Mouse (Mus musculus) naive thymus-derived CD4-positive, alpha-beta T cell, adult 2 months (primary cell): ENCODE data around the gene Rnf123.

ENCODE experiments used
- DNase-seq: peaks from one replicate; pipeline ENCODE4 v3.0.0-alpha.2; 2011; ENCODE audit warnings: low read depth

Rnf123 gene

DNA sequence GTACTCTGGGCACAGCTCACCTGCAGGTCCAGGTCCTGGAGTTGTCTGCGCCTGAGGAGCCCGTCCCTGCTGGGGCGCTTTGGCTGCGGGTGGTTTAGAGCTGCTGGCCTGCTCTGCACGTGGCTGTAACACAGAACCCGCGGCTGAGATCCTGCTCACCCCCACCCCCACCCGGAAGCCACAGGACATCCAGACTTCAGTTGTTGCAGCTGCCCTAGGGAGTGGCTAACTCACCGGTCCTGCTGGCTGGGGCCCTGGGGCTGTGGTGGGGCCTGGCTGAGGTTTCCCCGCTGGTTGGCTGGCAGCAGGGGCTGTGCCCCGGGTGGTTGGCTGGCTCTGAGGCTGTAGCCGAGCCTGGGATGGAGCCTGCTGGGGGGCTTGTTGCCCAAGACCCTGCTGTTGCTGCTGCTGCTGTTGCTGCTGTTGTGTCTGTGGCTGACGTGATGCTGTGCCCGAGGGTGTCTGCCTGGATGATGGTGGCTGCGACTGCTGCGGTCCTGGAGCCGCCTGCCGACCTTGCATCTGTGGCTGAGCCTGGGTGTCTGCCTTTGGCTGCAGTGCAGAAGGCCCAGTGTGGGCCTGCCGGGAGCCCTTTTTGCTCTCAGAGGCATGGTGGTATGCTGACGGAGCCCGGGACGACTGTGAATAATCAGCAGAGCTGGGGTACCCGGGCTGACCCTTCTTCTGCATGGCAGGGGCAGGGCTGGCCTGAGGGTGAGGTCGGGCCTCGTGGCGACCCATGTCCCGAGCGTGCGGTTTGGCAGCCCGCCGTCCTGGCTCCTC lies 21.8 kb upstream of the Rnf123 start:
- peak; percentile 37 for DNase-seq

DNA sequence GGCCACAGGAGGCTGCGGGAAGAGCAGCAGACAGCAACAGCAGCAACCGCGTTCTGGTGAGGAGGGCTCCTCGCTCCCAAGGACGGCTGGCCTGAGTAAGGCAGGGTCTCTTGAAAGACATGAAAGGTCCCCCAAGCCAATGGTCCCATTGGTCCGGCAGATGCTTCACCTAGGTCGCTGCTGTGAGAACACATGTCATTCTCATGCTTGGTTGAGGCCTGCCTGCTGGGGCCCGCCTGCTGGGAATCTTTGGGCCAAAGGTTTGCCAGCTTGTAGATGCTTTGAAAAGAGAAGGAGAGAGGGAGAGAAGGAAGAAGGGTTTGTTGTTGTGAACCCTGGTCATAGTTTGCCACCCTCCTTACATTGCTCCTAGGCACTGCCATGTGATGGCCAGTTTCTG lies 16.5 kb upstream of the Rnf123 start:
- DNase-seq: no peak

DNA sequence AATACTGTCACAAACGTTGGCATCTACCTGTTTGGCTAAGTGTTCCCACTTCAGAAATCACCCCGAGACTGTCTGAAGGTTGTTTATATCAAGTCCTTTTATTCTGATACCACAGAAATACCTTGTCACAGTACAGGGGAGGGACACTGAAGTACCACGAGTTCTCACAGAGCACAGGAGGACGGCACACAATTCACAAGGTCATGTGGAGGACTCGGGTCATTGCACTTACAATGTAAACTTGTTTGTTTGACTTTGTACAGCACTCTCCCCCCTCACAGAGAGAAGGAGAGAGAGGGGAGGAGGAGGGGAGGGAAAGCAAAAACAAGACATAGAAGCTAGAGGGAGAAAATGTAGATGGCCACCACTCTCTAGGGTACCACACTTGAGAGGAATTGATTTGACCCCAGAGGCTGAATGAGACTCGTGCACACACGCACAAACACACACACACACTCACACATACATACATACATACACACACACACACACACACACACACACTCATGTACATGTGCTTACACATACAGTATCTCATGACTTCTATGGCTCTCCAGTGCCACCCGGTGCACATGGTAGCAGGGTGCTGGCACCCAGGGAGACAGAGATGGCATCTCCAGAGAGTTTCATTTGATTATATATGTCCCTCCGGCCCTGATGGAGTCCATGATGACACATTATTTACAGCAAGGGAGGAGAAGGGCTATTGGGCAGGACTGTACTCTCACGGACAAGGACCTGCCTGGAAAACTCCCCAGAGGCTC lies 13.0 kb upstream of the Rnf123 start:
- DNase-seq: no peak

DNA sequence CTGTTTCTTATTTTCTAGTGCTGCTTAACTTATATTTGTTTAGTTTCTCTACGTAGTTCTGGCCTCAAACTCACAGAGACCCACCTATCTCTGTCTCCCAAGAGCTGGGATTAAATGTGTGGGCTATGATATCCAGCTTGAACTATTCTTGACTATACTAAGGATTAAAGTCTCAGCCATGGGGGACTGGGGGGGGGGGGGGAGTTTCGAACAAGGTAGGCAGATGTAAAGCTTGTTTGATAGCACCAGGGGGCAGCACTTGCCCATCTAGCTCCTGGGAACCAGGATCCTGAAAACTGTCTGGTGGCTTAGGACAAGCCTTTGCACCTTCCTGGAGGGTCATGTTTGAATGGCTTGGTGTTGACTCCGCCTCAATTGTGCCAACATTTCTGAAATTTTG lies 12.4 kb upstream of the Rnf123 start:
- DNase-seq: peak; percentile 86

DNA sequence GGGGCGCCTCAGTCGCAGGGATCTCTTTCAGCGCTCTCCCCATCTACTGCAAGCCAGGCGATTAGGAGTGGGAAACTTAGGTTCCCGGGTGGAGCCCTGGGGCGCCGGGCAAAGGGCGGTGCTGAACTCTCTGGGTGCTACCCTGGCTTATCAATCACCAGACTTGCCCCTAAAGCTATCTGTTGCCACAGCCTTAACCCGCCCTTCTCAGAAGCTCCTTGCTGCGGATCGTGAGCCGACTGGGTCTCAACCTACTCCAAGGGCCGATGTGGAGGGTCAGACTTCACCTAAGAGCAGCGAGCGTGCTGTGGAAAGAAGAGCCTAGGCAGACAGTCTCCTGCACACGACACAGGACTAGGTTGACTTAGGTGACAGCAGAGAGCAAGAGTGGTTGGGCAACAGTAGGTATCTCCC lies 11.9 kb upstream of the Rnf123 start:
- DNase-seq: peak; percentile 54

DNA sequence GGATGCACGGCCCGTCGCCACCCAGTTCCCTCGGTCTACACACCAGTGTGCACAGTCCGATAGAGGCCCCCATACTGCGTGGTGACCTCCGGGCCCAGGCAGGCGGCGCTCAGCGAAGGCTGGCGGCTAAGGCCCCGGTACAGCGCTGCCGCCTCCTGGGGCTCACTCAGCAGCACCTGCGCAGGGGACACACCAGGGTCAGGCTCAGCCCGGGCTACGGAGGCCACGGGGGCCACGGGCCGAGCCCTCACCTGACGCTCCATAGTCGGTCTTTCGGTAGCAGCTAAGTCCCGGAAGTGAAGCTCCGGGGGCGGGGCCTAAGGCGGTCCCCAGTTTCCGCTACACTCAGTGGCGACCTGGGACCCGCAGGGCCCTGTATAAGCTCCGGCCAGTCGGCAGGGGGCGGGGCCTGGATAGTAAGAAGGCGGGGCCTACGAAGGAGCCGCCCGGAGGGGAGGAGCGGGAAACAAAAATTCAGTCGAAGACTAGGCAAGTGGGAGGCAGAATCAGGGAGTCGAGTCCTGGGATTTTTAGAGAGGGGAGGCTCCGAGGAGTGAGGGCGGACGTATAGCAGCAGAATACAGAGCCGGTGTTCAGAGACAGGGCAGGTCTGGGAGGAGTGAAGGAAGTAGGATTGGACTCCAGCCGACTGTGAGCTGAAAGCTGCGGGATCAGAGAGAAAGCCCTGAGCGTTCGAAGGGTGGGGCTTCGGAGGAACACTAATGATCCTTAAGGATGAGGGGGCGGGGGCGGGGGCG lies 11.2 kb upstream of the Rnf123 start, which contains the start of gene Apeh:
TSS of gene Apeh (minus strand) at position 423 of the 758 bp plus-strand sequence.
- peak; percentile 95 for DNase-seq

DNA sequence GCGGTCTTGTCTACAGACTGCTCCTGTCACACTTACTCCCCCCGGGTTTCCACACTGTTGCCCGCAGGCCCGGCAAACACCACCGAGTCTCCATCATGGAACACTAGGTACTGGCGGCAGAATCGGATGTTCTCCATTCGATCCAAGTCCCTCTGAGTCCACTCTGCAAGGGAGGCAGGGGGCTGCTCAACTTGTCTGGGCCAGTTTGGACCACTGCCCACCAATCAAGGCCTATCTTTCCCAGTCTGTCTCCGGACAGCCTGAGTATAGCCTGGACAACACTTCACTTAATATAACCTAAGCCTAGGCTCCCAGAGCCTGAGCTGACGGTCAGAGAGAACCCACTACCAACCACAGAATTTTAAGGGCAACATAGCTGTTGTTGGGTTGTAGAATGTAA lies 10.4 kb upstream of the Rnf123 start:
- DNase-seq: no peak

DNA sequence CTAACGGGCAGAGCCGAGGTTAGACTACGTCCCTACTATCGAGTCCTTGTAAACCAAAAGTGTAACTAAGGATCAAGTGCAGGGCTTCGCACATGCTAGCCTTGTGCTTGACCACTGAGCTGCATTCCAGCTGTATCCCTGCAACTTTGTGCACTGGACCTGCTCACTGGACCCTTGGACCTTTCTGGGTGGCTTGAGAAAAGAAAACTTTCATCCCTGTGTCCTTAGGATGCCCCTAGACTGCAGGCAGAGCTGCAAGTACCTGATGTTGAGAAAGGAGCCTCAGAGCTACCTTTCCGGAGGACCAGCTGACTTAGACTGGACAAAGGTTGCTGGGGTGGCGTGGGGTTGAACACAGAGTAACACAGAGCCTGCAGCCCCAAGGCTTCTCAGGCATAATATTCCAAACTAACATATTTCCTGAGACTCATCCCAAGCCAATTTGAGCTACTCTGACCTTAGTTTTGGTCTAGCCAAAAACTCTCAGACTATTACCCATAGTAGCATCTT lies 7.5 kb upstream of the Rnf123 start:
- no peak for DNase-seq

DNA sequence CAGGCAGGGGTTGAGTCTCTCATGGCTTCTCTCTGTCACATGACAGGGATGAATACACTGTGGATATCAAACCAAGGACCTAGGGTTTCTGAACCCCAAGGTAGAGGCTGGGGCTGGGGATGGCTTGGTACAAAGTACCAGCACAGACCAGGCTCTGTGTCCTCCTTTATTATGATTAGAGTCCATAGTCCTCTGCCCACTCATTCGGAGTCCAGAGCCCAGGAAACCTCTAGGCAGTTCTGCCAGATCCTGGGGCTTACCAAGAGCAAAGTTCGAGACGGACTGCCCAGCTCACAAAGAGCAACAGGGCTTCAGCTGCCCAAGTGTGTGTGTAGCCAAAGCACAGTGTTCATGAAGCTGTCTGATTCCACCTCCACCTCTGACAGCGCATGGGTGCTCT lies 2.1 kb upstream of the Rnf123 start:
- DNase-seq: no peak

DNA sequence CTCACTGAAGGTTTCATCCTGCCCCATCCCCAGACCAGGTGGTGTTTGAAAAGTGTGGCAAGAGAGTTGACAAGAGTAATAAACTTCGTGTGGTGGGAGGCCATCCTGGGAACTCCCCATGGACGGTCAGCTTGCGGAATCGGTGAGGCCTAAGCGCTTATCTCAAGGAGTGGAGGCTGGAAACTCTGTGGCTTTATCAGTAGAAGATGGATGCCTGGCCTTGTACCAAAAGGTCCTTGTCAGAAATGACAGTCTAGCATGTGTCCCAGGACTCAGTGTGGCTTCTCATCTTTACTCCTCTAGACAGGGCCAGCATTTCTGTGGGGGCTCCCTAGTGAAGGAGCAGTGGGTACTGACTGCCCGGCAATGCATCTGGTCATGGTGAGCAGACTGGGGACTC lies 415 bp upstream of the Rnf123 start:
- DNase-seq: no peak

DNA sequence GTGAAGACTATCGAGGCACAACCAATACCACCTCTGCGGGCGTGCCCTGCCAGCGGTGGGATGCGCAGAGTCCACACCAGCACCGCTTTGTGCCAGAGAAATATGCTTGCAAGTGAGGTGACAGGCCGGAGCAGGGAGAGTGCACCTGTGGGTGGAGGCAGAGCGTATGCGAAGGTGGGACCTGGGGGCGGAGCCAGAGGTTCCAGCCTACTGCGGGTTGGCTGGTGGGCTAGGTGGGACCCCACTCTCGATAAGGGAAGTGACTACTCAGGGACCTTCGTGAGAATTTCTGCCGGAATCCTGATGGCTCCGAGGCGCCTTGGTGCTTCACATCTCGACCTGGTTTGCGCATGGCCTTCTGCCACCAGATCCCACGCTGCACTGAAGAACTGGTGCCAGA lies 597 bp downstream of the Rnf123 start:
- DNase-seq: peak; percentile 26

DNA sequence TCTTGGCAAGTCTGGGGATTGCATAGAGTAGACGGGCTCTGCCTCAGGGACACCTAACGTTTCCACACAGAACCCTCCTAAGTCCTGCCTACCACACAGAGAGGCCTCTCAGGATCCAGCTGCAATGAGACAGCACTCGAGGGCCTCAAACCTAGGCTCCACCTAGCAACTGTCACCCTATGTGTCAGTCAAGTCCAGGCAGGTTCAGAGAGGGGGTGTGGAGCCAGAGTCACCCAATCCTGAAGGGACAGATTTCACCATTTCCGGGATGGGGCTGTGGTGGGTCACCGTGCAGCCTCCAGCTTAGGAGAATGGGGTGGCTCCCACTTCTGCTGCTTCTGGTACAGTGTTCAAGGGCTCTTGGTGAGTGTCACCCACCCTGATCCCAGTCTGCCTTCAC lies 3.0 kb downstream of the Rnf123 start, which contains the start of gene Mst1:
TSS of gene Mst1 (plus strand) at position 269 of the 400 bp plus-strand sequence.
- no peak for DNase-seq

DNA sequence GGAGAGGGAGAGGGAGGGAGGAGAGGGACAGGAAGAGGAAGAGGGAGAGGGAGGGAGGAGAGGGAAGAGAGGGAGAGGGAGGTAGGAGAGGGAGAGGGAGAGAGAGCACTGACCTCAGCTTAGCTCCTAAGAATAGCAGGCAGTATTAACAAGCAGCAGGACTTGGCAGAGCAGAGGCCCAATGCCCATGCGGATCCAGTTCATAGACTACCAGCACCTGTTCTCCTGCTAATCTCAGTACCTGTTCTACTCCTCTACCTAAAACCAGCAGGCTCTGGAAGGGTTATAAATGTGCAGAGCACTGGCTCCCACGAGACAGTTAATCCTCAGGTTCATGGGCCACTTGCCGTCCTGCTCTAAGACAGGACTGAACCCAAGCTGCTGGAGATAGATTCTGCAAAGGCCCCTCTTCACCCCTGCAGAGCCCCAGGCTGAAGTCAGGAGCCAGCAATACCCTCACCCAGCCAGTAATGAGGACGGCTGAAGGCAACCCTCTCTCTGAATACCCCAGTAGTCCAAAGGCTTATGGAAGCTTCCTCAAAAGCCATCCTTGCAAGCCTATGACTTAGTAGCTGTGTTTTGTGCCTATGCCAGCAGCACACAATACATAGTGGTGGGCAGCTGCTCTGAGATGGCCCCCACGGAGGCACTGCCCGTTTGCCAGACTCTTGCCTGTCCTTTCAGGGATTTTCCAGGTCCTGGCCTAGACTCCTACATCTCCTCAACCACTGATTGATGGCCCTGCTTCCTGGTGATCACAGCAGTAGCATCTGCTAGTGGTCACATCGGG lies 9.8 kb downstream of the Rnf123 start:
- no peak for DNase-seq

DNA sequence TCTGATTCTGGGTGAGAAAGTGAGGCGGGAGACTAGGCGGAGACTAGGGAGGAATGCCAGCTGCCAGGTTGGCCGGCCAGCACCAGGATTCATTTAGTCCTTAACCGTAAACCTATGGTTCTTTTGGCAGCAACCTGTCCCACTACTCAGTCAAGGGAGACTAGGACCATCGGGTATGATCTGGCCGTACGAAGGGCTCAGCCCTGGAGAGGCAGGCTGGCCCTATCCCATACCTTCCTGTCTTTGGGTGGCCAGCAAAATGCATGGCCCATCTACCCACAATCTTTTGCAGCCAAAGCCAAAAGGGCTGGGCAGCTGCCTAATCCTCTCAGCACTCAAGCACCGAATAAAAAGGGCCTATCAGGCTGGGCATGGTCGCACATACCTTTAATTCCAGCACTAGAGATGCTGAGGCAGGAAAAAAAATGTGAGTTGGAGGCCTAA lies 10.6 kb downstream of the Rnf123 start:
- no peak for DNase-seq

DNA sequence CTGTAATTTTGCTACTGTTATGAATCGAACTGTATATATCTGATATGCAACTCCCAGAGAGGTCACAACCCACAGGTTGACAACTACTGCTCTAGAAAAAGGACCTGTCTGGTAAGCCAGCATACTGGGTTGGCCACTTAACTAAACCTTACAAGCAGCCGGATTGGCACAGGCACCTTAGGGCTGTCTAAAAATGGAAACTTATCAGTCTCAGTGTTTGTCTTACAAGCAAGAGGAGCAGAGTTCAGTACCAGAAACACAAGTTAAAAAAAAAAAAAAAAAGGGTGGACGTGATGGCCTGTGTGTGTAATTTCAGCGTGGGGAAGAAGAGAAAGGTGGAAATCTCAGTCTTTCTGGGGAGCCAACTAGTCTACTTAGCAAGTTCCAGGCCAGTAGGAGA lies 11.3 kb downstream of the Rnf123 start:
- DNase-seq: no peak

DNA sequence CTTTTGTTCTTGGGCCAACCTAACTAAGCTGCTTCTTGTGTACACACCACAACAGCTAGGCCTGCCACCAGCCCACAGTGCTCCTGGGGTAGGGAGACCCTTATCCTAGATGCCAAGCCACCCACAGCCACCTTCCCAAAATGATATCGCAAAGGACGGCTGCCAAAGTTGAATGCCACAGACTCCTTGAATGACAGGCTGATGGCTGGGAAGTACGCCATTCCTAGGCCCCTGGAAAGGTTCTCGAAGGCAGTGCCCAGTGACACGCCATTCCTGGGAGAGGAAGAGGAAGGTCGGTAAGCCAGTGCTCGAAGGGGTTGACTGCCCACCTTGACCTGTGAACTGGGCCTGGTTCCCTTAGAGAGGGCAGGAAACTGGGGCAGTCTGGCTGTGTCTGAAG lies 13.6 kb downstream of the Rnf123 start:
- no peak for DNase-seq

DNA sequence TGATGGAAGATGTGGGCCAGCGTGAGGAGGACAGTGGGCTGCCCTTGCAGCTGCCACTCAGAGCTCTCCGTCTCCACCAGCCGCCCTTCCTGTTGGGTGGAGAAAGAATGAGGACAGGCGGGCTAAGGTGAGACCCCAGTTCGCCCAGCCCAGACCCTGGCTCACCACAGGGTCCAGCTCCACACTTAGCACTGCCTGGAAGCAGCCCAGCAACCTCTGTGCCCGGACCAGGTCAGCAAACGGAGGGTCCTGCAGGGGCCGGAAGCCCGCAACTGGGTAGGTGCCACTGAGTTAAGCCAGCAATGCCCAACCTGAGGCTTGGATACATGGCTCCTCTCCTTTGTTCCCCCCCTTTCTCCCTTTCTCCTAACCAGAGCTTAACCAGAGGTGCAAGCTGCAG lies 14.1 kb downstream of the Rnf123 start:
- DNase-seq: no peak

DNA sequence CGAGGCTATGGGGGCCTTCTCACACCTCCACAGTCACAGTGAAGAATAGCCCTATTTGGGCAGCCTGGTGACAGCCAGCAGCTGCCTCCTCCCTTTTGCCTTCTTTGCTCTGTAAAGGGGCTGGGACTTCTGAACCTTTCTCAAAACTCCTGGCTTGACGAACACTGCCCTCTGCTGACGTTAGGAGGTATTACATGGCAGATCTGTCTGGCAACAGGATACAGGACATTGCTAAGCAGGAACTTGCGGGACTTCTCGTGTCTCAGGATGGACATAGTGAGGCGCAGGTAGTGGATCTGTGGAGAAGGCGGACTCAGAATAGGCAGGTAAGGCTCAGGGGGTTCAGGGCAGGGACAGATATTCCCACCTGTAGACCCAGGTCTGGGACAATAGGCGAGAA lies 15.2 kb downstream of the Rnf123 start:
- peak; percentile 90 for DNase-seq

DNA sequence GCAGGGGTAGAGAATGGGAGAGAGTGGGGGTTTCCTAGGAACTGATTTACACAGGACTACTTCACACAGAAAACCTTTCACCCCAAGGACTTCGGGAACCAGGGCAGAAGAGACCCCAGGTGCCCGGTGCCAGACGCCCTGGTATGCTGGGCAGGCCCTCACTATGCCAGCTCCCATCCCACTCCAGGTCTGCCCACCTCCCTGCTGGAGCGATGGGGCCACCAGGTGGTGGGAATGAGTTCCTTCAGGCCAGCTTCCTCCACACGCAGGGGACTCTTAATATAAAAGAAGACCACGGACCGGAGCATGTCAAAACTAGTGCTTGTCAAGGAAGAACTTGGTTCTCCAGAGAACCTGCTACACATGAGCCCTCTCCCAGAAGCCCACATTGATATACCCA lies 15.9 kb downstream of the Rnf123 start:
- DNase-seq: no peak

DNA sequence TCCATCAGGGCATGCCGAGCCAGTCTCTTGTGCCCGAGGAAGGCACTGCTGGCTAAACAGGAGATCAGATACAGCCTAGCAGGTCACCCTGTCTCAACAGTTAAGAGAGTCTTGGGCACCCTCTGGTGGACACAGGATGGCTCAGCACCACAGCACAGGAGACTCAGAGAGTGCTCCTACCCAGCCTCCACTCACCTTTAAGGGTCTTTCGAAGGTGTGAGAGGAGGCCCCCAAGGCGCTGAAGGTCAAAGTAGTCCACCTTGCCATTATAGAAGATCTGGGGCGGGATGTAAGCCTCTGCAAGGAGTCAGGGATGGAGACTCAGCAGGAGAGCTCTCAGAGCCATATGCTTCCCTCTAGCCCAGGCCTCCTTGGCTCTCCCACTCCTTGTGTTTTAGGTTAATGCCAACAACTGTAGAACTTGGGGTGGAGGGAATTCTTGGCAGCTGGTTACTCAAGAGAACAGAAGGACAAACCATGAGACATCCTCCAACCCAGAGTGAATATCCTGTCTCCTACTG lies 17.6 kb downstream of the Rnf123 start:
- DNase-seq: peak; percentile 55

DNA sequence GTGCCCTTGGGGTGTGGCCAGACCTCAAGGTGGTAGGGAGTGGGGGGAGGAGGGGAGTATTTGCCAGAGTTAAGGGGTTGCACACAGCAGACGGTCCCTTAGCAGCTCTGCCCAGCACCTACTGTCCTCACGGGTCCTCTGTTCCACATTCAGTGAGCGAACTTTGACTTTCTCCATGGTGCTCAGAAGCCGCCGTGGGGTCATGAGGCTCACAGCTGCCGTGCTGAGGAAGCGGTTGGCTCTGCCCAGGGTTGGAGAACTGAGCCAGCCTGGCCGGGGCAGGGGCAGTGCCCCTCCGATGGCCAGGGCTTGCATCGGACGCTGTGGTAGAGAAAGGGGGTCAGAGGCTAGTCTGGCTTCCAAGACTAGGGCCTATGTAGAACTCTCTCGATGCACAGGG lies 19.8 kb downstream of the Rnf123 start:
- no peak for DNase-seq
